Mouse (Mus musculus) heart, postnatal 36 days (tissue): Measurements from ENCODE around the gene Tspan12. TPM values are rescaled to one million over a fixed set of nuclear protein-coding genes. Genes with fewer than 3 reads are reported as not detected.

ENCODE experiments used
- DNase-seq, 2 experiments: peaks; one replicate each; pipeline ENCODE4 v3.0.0; 2021 to 2022
- intact Hi-C: fragments of 180-260 bp; cut with DNase I; formaldehyde crosslinking; loops from one replicate; pipeline ENCODE4 v1.15.1; 2025
- total RNA-seq, 2 experiments: library from RNA; stranded (reverse); gene quantifications; 2 replicates each; pipeline ENCODE4 v1.2.3; 2021

Tspan12 gene
- total RNA-seq, 2 experiments from 2014 or later, result 77.4 to 79.7 TPM

DNA sequence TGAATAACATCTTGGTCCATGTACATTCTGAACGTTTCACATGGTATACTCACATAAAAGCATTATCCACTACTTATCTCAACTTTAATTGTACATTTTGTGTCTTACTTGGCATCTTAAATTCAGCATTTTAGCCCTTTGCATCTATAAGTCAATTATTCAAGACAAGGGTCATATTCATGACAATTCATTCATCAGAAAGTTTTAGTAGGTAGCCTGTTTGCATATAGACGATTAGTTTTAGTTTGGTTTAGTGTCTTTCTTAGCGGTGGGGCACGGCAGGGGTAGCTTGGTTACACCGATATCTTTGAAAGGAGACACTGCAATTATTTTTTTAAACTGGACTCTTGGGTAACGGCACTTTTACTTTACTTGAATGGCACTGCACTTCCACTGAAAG is 21.4 kb downstream of the Tspan12 start:
- intact Hi-C loops, result no loop called here

DNA sequence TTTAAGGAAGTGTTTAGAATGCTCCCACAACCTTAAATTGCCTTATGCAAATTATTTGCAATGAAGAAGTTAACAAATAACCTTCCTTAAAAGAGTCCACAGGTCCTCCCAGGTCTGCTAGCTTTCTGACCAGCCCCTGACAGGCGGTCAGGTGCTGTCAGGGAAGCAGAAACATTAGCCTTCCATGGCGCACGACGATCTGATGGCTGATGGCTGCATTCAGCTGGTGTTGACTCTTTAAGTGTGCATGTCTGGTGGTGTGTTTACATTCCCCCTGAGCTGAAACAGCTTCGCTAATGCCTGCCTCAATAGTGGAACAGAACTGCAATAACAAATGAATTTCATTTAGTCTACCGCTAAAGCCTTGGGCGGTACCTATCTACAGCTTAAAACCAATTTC is 22.4 kb downstream of the Tspan12 start:
- intact Hi-C loops, result no loop called here
- DNase-seq, result no peak

More for the DNA sequence above, 21.4 kb downstream of the Tspan12 start:
- no peak for DNase-seq

GRCm38 (mm10) chr6:21828437-21828836 is 23.9 kb downstream of the Tspan12 start:
- peak in 1 of 2 experiments; percentile 15 for DNase-seq
- intact Hi-C loops, result no loop called here

- DNase-seq, result no peak
- intact Hi-C loops, result no loop called here
Observed at GRCm38 (mm10) chr6:21828001-21828400, 24.3 kb downstream of the Tspan12 start.

- intact Hi-C loops, result no loop called here
- no peak for DNase-seq
Observed at GRCm38 (mm10) chr6:21823694-21824093, 28.6 kb downstream of the Tspan12 start.

DNA sequence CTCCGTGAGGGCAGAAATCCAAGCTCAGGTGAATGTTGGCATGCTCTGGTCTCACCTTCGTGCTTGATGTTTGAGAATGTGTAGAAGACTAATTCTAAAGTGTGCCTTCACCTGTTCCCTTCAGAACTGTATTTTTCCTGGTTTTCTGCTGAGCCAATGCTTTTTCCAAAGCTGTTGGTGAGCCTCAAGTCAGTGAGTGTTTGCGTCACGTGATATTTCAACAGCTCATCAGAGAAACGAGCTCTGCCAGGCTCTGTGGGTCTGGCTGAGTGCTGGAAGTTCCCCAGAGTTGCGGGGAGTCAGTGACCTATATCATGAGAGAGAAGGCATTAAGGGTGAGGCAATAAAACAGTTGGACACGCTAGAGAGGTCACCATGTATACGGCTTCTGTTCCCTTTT is 29.0 kb downstream of the Tspan12 start:
- DNase-seq, result peak; percentile 29 to 30
- intact Hi-C loops, result no loop called here

- intact Hi-C loops, result no loop called here
- DNase-seq, result peak in 1 of 2 experiments; percentile 12
Observed at GRCm38 (mm10) chr6:21822721-21823134, 29.6 kb downstream of the Tspan12 start.

GRCm38 (mm10) chr6:21818107-21818807 is 34.1 kb downstream of the Tspan12 start:
- intact Hi-C loops, result no loop called here
- no peak for DNase-seq

DNA sequence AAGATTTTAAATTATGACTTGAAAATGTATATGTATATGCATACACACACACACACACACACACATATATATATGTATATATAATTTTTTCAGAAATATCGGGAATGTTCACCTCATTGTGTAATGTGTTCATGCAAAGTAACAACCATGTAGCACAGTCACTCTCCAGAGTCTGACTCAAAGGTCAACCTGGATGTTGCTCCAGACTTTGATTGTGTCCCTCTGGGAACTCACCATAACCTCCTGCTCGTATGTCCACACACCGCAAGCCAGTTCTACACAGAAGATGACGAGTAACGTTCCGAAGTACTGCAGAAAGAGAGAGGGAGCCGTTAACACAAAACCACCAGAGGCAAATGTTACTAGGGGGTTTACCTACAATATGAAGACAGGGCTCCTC is 46.3 kb downstream of the Tspan12 start:
- no peak for DNase-seq
- intact Hi-C loops, result no loop called here

DNA sequence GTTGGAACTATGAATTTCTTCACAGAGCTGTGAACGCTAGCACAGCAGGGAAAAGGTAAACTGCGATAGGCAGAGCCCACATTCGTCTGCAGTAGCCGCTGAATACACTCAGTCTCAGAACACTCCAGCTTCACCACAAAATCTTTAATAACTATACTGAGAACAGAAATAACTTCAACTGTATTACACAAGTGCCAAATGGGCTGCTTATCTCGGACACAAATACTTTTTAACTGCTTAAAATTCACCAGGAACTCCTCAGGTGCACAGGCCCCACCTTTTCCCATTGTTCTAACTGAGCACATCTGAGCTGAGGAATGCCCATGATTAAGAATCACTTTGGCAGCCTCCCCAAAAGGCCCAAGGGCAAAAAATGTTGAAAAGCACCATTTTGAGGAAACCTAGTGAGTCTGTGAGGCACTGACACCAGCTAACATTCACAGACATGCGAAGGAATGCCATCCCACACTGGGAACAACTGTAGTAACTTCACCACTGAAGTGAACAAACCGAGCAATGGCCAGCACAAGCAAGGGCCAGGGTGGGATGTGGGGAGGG is 47.2 kb downstream of the Tspan12 start:
- intact Hi-C loops, result no loop called here
- no peak for DNase-seq

- intact Hi-C loops, result no loop called here
- DNase-seq, result no peak
Observed at GRCm38 (mm10) chr6:21803483-21804340, 48.6 kb downstream of the Tspan12 start.

GRCm38 (mm10) chr6:21798581-21798980 is 53.7 kb downstream of the Tspan12 start:
- DNase-seq, result no peak
- intact Hi-C loops, result loop anchor here (5.0 kb wide), 2 partner anchors 149 to 189 kb away; partner anchors contain the start of genes Cped1 and Ing3

- DNase-seq, result no peak
- intact Hi-C loops, result loop anchor here (2.0 to 5.0 kb wide), 3 partner anchors 56 to 190 kb away; partner anchors contain the start of genes Cped1, Ing3 and Tspan12
Observed at GRCm38 (mm10) chr6:21797087-21797486, 55.2 kb downstream of the Tspan12 start.

- intact Hi-C loops, result loop anchor here (2.0 to 5.0 kb wide), 3 partner anchors 56 to 191 kb away; partner anchors contain the start of genes Cped1, Ing3 and Tspan12
- no peak for DNase-seq
Observed at GRCm38 (mm10) chr6:21796413-21796812, 55.9 kb downstream of the Tspan12 start.

DNA sequence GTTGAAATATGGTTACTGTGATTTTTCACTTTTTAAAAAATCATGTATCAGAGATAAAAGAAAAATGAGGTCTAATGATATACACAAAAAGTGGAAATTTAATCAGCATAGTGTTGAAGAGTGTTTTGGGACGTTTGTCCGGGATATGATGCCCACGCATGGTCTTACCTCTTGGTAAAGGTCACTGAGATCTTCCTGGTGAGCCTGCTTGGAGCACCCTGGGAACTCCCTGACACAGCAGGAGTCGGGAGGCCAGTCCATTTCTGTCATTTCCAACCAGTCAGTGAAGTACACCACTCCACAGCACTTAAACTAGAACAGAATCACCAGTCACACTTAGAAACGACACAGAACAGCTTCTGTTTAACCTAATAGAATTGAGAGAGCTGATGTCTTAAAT is 56.9 kb downstream of the Tspan12 start:
- intact Hi-C loops, result loop anchor here (1.0 to 5.0 kb wide), 4 partner anchors 152 to 293 kb away; partner anchors contain the start of genes Cped1 and Ing3
- no peak for DNase-seq

GRCm38 (mm10) chr6:21795072-21795407 is 57.3 kb downstream of the Tspan12 start:
- intact Hi-C loops, result loop anchor here (1.0 to 5.0 kb wide), 4 partner anchors 152 to 294 kb away; partner anchors contain the start of genes Cped1 and Ing3
- peak; percentile 68 to 75 for DNase-seq

DNA sequence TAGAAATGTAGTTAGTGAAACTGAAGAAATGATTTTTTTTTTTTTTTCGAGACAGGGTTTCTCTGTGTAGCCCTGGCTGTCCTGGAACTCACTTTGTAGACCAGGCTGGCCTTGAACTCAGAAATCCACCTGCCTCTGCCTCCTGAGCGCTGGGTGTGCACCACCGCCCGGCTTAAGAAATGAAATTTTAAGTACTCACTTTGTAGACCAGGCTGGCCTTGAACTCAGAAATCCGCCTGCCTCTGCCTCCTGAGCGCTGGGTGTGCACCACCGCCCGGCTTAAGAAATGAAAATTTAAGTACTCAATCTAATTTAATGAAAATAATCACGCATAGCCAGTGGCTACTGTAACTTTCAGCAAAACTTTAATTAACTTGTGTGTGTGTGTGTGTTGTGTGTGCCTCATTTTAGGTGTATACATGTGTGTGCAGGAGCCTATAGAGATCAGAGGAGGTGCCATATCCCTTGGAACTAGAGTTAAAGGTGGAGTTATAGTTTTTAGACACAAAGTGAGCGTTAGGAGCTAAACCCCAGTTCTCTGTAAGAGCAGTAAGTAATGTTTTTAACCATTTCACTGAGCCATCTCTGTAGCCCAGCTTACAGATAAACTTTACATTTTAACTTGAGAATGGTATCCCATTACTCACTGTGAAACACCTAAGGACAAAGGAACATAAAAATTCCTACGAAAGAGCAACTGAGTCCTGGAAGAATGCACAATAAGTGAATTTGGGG is 57.8 kb downstream of the Tspan12 start:
- intact Hi-C loops, result loop anchor here (1.0 to 5.0 kb wide), 4 partner anchors 153 to 294 kb away; partner anchors contain the start of genes Cped1 and Ing3
- DNase-seq, result no peak

- intact Hi-C loops, result no loop called here
- DNase-seq, result no peak
Observed at GRCm38 (mm10) chr6:21791307-21791706, 61.0 kb downstream of the Tspan12 start.

- no peak for DNase-seq
- intact Hi-C loops, result no loop called here
Observed at GRCm38 (mm10) chr6:21790550-21791086, 61.7 kb downstream of the Tspan12 start.

DNA sequence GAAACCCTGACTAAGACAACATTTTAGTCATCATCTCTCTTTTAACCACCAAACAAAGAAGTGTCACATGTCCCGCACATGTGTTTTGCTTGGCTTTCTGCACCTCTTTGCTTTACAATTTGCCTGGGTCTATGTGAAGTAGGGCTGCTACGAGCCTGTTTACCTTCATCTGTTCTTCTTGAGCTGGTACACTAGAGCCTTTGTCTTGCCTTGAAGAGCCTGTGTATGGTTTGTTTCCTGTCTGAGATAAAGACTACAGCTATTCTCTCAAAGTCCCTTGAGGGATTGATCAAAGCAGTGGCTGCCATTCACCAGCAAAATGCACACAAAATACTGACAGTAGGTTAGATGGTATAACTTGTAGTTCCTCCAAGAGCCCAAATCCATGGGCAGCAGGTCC is 62.3 kb downstream of the Tspan12 start:
- intact Hi-C loops, result no loop called here
- DNase-seq, result no peak
